Comparison of ENCODE assay signal across 12 mouse cellular contexts in the genomic region with DNA sequence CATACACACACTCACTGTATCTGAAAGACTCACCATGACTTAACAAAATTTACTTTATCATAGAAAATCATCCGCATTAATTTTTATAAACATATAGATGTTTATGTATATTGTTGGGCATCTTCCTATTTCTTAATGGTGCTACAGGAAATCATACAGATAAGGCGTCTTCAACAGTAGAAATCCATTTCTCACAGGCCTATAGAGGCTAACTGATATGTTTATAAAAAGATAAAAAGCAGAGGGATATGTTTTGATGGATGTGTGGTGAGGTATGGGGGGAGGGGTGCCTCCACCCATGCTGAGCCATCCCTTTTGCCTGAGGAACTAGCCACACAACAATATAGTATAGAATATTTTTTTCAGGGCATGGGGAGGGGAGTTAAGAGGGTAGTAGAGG.
"Had no signal": no experiment of that assay in that cellular context is flagged by ENCODE, and none has a peak within 500 bp of the region (broad histone marks: within the 10 kb centered on the region; RNA-seq: fewer than 3 reads in every experiment).

No protein-coding gene starts in this region.

- H3K36me3 ChIP-seq: limb, embryonic 15.5 days; midbrain, embryonic 13.5 days had no signal

- H3K4me1 ChIP-seq: limb, embryonic 15.5 days; midbrain, embryonic 13.5 days had no signal

- ATAC-seq: intestine, embryonic 16.5 days; midbrain, embryonic 13.5 days had no signal

- H3K27ac ChIP-seq: left cerebral cortex, adult 2 months; limb, embryonic 15.5 days; midbrain, embryonic 13.5 days had no signal

- DNase-seq: kidney, adult 8-10 months; kidney, postnatal 25 days; lung, embryonic 14.5 days; lung, postnatal 10 days; lung, postnatal 4 days; thymus, postnatal 36 days had no signal

- H3K27me3 ChIP-seq: limb, embryonic 15.5 days; megakaryocyte, embryonic 14.5 days; midbrain, embryonic 13.5 days had no signal

- H3K4me2 ChIP-seq: limb, embryonic 15.5 days; lung, embryonic 14.5 days; midbrain, embryonic 13.5 days had no signal

- H3K4me3 ChIP-seq: left cerebral cortex, adult 2 months; limb, embryonic 15.5 days; midbrain, embryonic 13.5 days; myocyte had no signal

- H3K9ac ChIP-seq: limb, embryonic 15.5 days; lung, embryonic 14.5 days; midbrain, embryonic 13.5 days had no signal

- H3K9me3 ChIP-seq: limb, embryonic 15.5 days; midbrain, embryonic 13.5 days had no signal
